In the genomic region with DNA sequence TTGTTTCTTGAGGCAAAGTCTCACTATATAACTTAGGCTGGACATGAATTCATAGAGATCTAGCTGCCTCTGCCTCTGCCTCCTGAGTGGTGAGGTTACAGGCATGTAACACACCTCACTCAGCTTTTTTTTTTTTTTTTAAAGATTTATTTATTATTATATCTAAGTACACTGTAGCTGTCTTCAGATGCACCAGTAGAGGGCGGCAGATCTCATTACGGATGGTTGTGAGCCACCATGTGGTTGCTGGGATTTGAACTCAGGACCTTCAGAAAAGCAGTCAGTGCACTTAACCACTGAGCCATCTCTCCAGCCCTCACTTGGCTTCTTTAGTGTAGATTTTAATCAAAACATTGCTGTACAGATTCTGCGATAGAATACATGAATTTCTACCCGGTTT, we compare ENCODE assay signal across 8 mouse cellular contexts. TPM values are rescaled to one million over a fixed set of nuclear protein-coding genes. Genes with fewer than 3 reads are reported as not detected.
DNase-seq lines count a peak whose midpoint lies in the region; ATAC-seq and TF ChIP-seq lines count a peak whose summit lies in the region.
"Not testable (repeated sequence)": the region's sequence is repeated elsewhere in the genome, so short reads cannot be mapped to it uniquely, and the experiment has no call there.

No protein-coding gene starts in this region.

- in situ Hi-C loops in Patski (cut with MboI; ENCODE audit: low pct_unique_long_range_greater_than_20kb), result loop anchor here (25.0 kb wide), 1 partner anchor 584 kb away; the partner anchor contains the start of gene Zfp90

- H3K9me3 ChIP-seq in kidney, postnatal 0 days (replicated peaks; ENCODE audit: low read length); liver, postnatal 0 days (ENCODE audit: low read length); midbrain, postnatal 0 days (ENCODE audit: low read length): not testable (repeated sequence)

- POLR2A ChIA-PET in Patski (lab: Charles Lee), result interaction anchor here (0.5 kb wide), 1 partner anchor 272 kb away, joined by 5 read pairs; no protein-coding TSS in a partner anchor

- H3K36me3 ChIP-seq in kidney, postnatal 0 days (ENCODE audit: insufficient read depth, low read length), result 0 out of 2 replicates have a peak, but pooled peaks cover 23% of the 10 kb centered on the region
- H3K36me3 ChIP-seq in liver, postnatal 0 days (replicated peaks; ENCODE audit: insufficient read depth, low read length); midbrain, postnatal 0 days (ENCODE audit: insufficient read depth, low read length): not testable (repeated sequence)

- not testable (repeated sequence) for TF ChIP-seq EP300 in liver, postnatal 0 days (IDR thresholded peaks at IDR 0.05; ENCODE audit: low read depth)

- TF ChIP-seq CTCF in Patski (IDR thresholded peaks at IDR 0.05), result peak; percentile 60
- peak; percentile 46 for TF ChIP-seq CTCF in kidney, postnatal 0 days (IDR thresholded peaks at IDR 0.05; ENCODE audit: low read depth)
- peak; percentile 27; the same call in 1 of the 2 replicates for TF ChIP-seq CTCF in liver, postnatal 0 days (IDR thresholded peaks at IDR 0.05; ENCODE audit: low read depth)
- peak; percentile 37 for TF ChIP-seq CTCF in midbrain, postnatal 0 days (IDR thresholded peaks at IDR 0.05)

- DNase-seq in 3T3-L1 (ENCODE audit: low read depth, low spot score), result peak; percentile 39
- DNase-seq in CD4-positive, CD25-positive, alpha-beta regulatory T cell, adult 2 months (ENCODE audit: low read depth, low spot score), result peak; percentile 44
- not testable (repeated sequence) for DNase-seq in Patski (ENCODE audit: low read depth, low spot score); kidney, postnatal 0 days (ENCODE audit: low spot score); liver, postnatal 0 days; midbrain, postnatal 0 days (ENCODE audit: low spot score)
- peak; percentile 31 for DNase-seq in heart, adult 11 months
- peak; percentile 20 for DNase-seq in thymus, postnatal 4 days

- not testable (repeated sequence) for H3K4me2 ChIP-seq in kidney, postnatal 0 days (ENCODE audit: low read length); liver, postnatal 0 days (ENCODE audit: low read depth, low read length); midbrain, postnatal 0 days (ENCODE audit: low read depth, low read length, poor library complexity, severe bottlenecking)

- H3K4me3 ChIP-seq in kidney, postnatal 0 days (replicated peaks; ENCODE audit: low read depth, low read length); liver, postnatal 0 days (ENCODE audit: low read depth, low read length); midbrain, postnatal 0 days (ENCODE audit: low read depth, low read length): not testable (repeated sequence)

- not testable (repeated sequence) for H3K27me3 ChIP-seq in Patski; kidney, postnatal 0 days (ENCODE audit: insufficient read depth, low read length); liver, postnatal 0 days (ENCODE audit: insufficient read depth, low read length); midbrain, postnatal 0 days (ENCODE audit: insufficient read depth, low read length)

- ATAC-seq in Patski; kidney, postnatal 0 days (replicated peaks; ENCODE audit: low FRiP score, low read depth); liver, postnatal 0 days; midbrain, postnatal 0 days (ENCODE audit: low FRiP score): not testable (repeated sequence)

- 91% methylated on average over 4 of the region's 4 CpGs for WGBS in kidney, postnatal 0 days
- WGBS in liver, postnatal 0 days (ENCODE audit: insufficient replicate concordance), result 80% methylated on average over 4 of the region's 4 CpGs
- WGBS in midbrain, postnatal 0 days, result 88% methylated on average over 4 of the region's 4 CpGs

- CTCF ChIA-PET in Patski (lab: Charles Lee), result not testable (repeated sequence)

- H3K27ac ChIP-seq in kidney, postnatal 0 days; liver, postnatal 0 days (ENCODE audit: low read depth); midbrain, postnatal 0 days (ENCODE audit: low read depth, low read length): not testable (repeated sequence)

- H3K4me1 ChIP-seq in kidney, postnatal 0 days (replicated peaks; ENCODE audit: insufficient read depth, low read length); liver, postnatal 0 days (ENCODE audit: insufficient read depth); midbrain, postnatal 0 days (ENCODE audit: insufficient read depth, low read length): not testable (repeated sequence)

- H3K9ac ChIP-seq in kidney, postnatal 0 days (ENCODE audit: low read depth, low read length); liver, postnatal 0 days (replicated peaks); midbrain, postnatal 0 days (replicated peaks; ENCODE audit: low read length, poor library complexity, severe bottlenecking): not testable (repeated sequence)

RNA-seq across cellular contexts. Expression of gene Vps4a, which starts 34.7 kb away (rescaled TPM):
- 57.2 TPM for polyA plus RNA-seq in Patski (2021)
- 59.6 and 65.2 TPM in 2 replicates for polyA plus RNA-seq in kidney, postnatal 0 days (2015; fragmentation: Nextera tagmentation; extraction: Ambion mirVana)
- polyA plus RNA-seq in liver, postnatal 0 days (2015; fragmentation: Nextera tagmentation; extraction: Ambion mirVana), result 16.8 and 18.3 TPM in 2 replicates
- 111 and 118 TPM in 2 replicates for total RNA-seq in midbrain, postnatal 0 days (2014; rRNA removed)
- 166 and 171 TPM in 2 replicates for polyA plus RNA-seq in midbrain, postnatal 0 days (2015; fragmentation: Nextera tagmentation; extraction: Ambion mirVana)

RNA-seq across cellular contexts. Expression of gene Pdf, which starts 52.1 kb away (rescaled TPM):
- 36.9 TPM for polyA plus RNA-seq in Patski (2021)
- 49.3 and 51.6 TPM in 2 replicates for polyA plus RNA-seq in kidney, postnatal 0 days (2015; fragmentation: Nextera tagmentation; extraction: Ambion mirVana)
- polyA plus RNA-seq in liver, postnatal 0 days (2015; fragmentation: Nextera tagmentation; extraction: Ambion mirVana), result 20.7 and 21.5 TPM in 2 replicates
- 61.5 TPM in 2 replicates for total RNA-seq in midbrain, postnatal 0 days (2014; rRNA removed)
- 31.8 and 33.3 TPM in 2 replicates for polyA plus RNA-seq in midbrain, postnatal 0 days (2015; fragmentation: Nextera tagmentation; extraction: Ambion mirVana)
